Mouse (Mus musculus) liver, embryonic 14.5 days (tissue): ENCODE data around the gene Tmprss5. TPM values are rescaled to one million over a fixed set of nuclear protein-coding genes. Genes with fewer than 3 reads are reported as not detected.

ENCODE experiments used
- ATAC-seq: fragments of 200-750 bp; cut with Nextera tagmentation; 2 replicates; pipeline ENCODE4 v1.8.0; 2017; ENCODE audit warnings: moderate number of reproducible peaks, mild to moderate bottlenecking, moderate library complexity; ENCODE audit not compliant: insufficient read depth
- DNase-seq, 3 experiments: peaks; one replicate each; pipeline ENCODE4 v3.0.0-alpha.2; 2012 to 2013; ENCODE audit warnings: low read depth in 3 of 3, low spot score in 3 of 3
- H3K27ac ChIP-seq: fragments of 300-500 bp; sonication (generic); 2 replicates; pipeline ENCODE4 v1.5.1; 2014; ENCODE audit warnings: moderate library complexity, mild to moderate bottlenecking, control low read depth, inconsistent platforms
- H3K27me3 ChIP-seq: fragments of 300-500 bp; sonication (generic); 2 replicates; pipeline ENCODE4 v1.6.1; 2014; ENCODE audit warnings: mild to moderate bottlenecking, low read length, moderate library complexity; ENCODE audit not compliant: control insufficient read depth, insufficient read depth
- H3K36me3 ChIP-seq: fragments of 300-500 bp; sonication (generic); replicated peaks from 2 replicates; pipeline ENCODE4 v1.6.1; 2014; ENCODE audit warnings: low read depth; ENCODE audit not compliant: control insufficient read depth, insufficient read depth
- H3K4me1 ChIP-seq, 2 experiments: fragments of 200-500 bp in 1 of 2; fragments of 300-500 bp in 1 of 2; sonication (generic) in 1 of 2; replicated peaks; 2 replicates each; pipeline ENCODE4 v1.6.1; 2012 to 2014; ENCODE audit warnings: antibody characterized with exemption in 1 of 2, inconsistent platforms in 1 of 2, low read length in 1 of 2; ENCODE audit not compliant: control insufficient read depth in 2 of 2, insufficient read depth in 2 of 2
- H3K4me2 ChIP-seq: fragments of 300-500 bp; sonication (generic); 2 replicates; pipeline ENCODE4 v1.6.1; 2014; ENCODE audit warnings: low read depth, mild to moderate bottlenecking, control low read depth, moderate library complexity
- H3K4me3 ChIP-seq, 2 experiments: fragments of 200-500 bp in 1 of 2; fragments of 300-500 bp in 1 of 2; sonication (generic) in 1 of 2; 2 replicates each; pipeline ENCODE4 v1.5.1; 2012 to 2014; ENCODE audit warnings: low read depth in 2 of 2, low read length in 2 of 2, mild to moderate bottlenecking in 2 of 2, control low read depth in 1 of 2, inconsistent platforms in 1 of 2, moderate library complexity in 1 of 2; ENCODE audit not compliant: insufficient read depth in 1 of 2
- H3K9ac ChIP-seq: fragments of 300-500 bp; sonication (generic); replicated peaks from 2 replicates; pipeline ENCODE4 v1.6.1; 2014; ENCODE audit warnings: mild to moderate bottlenecking, control low read depth, moderate library complexity
- H3K9me3 ChIP-seq: fragments of 300-500 bp; sonication (generic); 2 replicates; pipeline ENCODE4 v1.6.1; 2016; ENCODE audit warnings: low read length, mixed read lengths; ENCODE audit not compliant: control insufficient read depth
- CTCF ChIP-seq: IDR thresholded peaks from 2 replicates; pipeline ENCODE4 v1.5.1; 2016; ENCODE audit warnings: antibody characterized with exemption, low read depth, control low read depth
- EP300 ChIP-seq: IDR thresholded peaks from 2 replicates; pipeline ENCODE4 v1.6.1; 2016; ENCODE audit warnings: antibody characterized with exemption, low read depth
- WGBS: fragments of 180-500 bp; shearing (Covaris S2); extraction: QIAGEN DNeasy Blood & Tissue Kit; methylation state at CpG from one replicate; pipeline ENCODE4 v1.1.7; 2014; ENCODE audit not compliant: insufficient replicate concordance; 5-methylcytosine and 5-hydroxymethylcytosine counted together
- polyA plus RNA-seq, 2 experiments: library from polyadenylated mRNA; depleted of rRNA in 1 of 2; stranded (reverse) in 1 of 2; unstranded in 1 of 2; fragments of >200 nt; fragmentation: Nextera tagmentation in 1 of 2; extraction: Ambion mirVana in 1 of 2; gene quantifications; 2 replicates each; pipeline versions ENCODE4 v1.2.1 to v1.2.3; 2012 to 2014

The Tmprss5 gene
- polyA plus RNA-seq, 2 experiments, result 0.02 TPM; not detected in 1

- no peaks in the 10 kb centered on the region for H3K9me3 ChIP-seq
- TF ChIP-seq EP300 (no peak), CTCF (no peak)
- H3K4me3 ChIP-seq, result peak within 1 kb of the TSS; percentile 89 to 97
- peak within 1 kb of the TSS; percentile 90 for H3K4me2 ChIP-seq
- DNase-seq (peak; percentile 92 to 93 (median 92)), ATAC-seq (peak; percentile 99)
- no peaks in the 10 kb centered on the region for H3K27me3 ChIP-seq
- peaks cover 17% of the 10 kb centered on the region for H3K36me3 ChIP-seq
- peak within 1 kb of the TSS; percentile 91 for H3K9ac ChIP-seq
- peak within 1 kb of the TSS; percentile 49 for H3K27ac ChIP-seq
- WGBS, result under 1% methylated on average over 53 of the region's 53 CpGs
- peaks cover 9 to 14% of the 10 kb centered on the region in 2 experiments for H3K4me1 ChIP-seq
These were observed 25.5 kb upstream of the Tmprss5 start, which contains the start of gene Zw10 for GRCm38 (mm10) chr9:49055333-49056205. TSS of gene Zw10 (plus strand) at chr9:49055613.

- Histone ChIP-seq H3K27me3 (no peaks in the 10 kb centered on the region), H3K4me1 (no peaks in the 10 kb centered on the region), H3K36me3 (peaks cover 45% of the 10 kb centered on the region), H3K9me3 (no peaks in the 10 kb centered on the region), H3K4me2 (no peak overlapping the region), H3K4me3 (no peak overlapping the region), H3K27ac (no peak overlapping the region), H3K9ac (no peak overlapping the region)
- WGBS, result 74% methylated on average over 3 of the region's 3 CpGs
- DNase-seq, result no peak
- no peak for TF ChIP-seq CTCF
- no peak for TF ChIP-seq EP300
- ATAC-seq, result no peak
These were observed 4.2 kb upstream of the Tmprss5 start for GRCm38 (mm10) chr9:49076847-49077246.

GRCm38 (mm10) chr9:49081561-49081960 lies 501 bp downstream of the Tmprss5 start:
- Histone ChIP-seq H3K9ac (no peak overlapping the region), H3K36me3 (peaks cover 25% of the 10 kb centered on the region), H3K27ac (no peak overlapping the region), H3K4me2 (no peak overlapping the region), H3K4me1 (no peaks in the 10 kb centered on the region), H3K9me3 (no peaks in the 10 kb centered on the region), H3K4me3 (no peak overlapping the region), H3K27me3 (no peaks in the 10 kb centered on the region)
- DNase-seq, result no peak
- WGBS, result 33% methylated on average over 4 of the region's 4 CpGs
- no peak for ATAC-seq
- TF ChIP-seq CTCF (peak; percentile 74), EP300 (no peak)

- no peak overlapping the region for H3K4me2 ChIP-seq
- H3K4me1 ChIP-seq, result no peaks in the 10 kb centered on the region
- no peak for ATAC-seq
- 73% methylated on average over 11 of the region's 11 CpGs for WGBS
- H3K4me3 ChIP-seq, result no peak overlapping the region
- no peaks in the 10 kb centered on the region for H3K9me3 ChIP-seq
- no peak for DNase-seq
- no peak overlapping the region for H3K9ac ChIP-seq
- H3K27me3 ChIP-seq, result no peaks in the 10 kb centered on the region
- TF ChIP-seq EP300, result no peak
- TF ChIP-seq CTCF, result no peak
- H3K27ac ChIP-seq, result no peak overlapping the region
- H3K36me3 ChIP-seq, result no peaks in the 10 kb centered on the region
These were observed 6.3 kb downstream of the Tmprss5 start for GRCm38 (mm10) chr9:49087317-49087716.

DNA sequence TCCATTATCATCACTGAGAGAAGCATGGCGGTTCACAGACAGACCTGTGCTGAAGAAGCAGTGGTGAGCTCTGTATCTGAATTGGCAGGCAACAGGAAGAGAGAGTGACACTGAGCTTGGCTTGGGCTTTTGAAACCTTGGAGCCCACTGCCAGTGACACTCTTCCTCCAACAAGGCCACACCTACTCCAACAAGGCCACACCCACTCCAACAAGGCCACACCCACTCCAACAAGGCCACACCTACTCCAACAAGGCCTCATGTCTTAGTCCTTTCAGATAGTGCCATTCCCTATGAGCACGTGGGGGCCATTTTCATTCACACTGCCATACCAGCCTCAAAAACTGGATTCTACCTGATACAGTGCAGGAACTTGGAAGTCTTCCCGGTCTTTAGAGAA lies 17.8 kb downstream of the Tmprss5 start:
- TF ChIP-seq EP300 (no peak), CTCF (no peak)
- Histone ChIP-seq H3K27ac (no peak overlapping the region), H3K27me3 (no peaks in the 10 kb centered on the region), H3K9ac (no peak overlapping the region), H3K36me3 (no peaks in the 10 kb centered on the region), H3K4me1 (peaks cover 6 to 7% of the 10 kb centered on the region in 2 experiments; a peak in 1 of 4 replicates), H3K9me3 (no peaks in the 10 kb centered on the region), H3K4me2 (no peak overlapping the region), H3K4me3 (no peak overlapping the region)
- ATAC-seq (no peak), DNase-seq (no peak)
- WGBS, result 79% methylated on average over 3 of the region's 3 CpGs
